Mouse (Mus musculus) ES-E14 (cell line): Measurements from ENCODE around the gene Cacng6. TPM values are rescaled to one million over a fixed set of nuclear protein-coding genes. Genes with fewer than 3 reads are reported as not detected.

Experiments used
- DNase-seq: peaks from one replicate; pipeline ENCODE4 v3.0.0-alpha.2; 2013; ENCODE audit warnings: low read depth, low spot score
- H3K27ac ChIP-seq: 2 replicates; pipeline ENCODE4 v1.5.1; 2012; ENCODE audit warnings: low read depth, mild to moderate bottlenecking, low read length, moderate library complexity, mixed read lengths; ENCODE audit not compliant: poor library complexity, insufficient read depth, severe bottlenecking
- H3K36me3 ChIP-seq: 2 replicates; pipeline ENCODE4 v1.6.1; 2012; ENCODE audit warnings: mild to moderate bottlenecking, low read length, moderate library complexity, mixed read lengths; ENCODE audit not compliant: control insufficient read depth, poor library complexity, insufficient read depth, severe bottlenecking
- H3K4me1 ChIP-seq, 2 experiments: fragments of 150-350 bp in 1 of 2; sonication (generic) in 1 of 2; 2 replicates each; pipeline ENCODE4 v1.6.1; 2012; ENCODE audit warnings: low read length in 2 of 2, mild to moderate bottlenecking in 1 of 2, mixed read lengths in 1 of 2; ENCODE audit not compliant: control insufficient read depth in 2 of 2, insufficient read depth in 2 of 2, poor library complexity in 1 of 2
- H3K4me3 ChIP-seq, 2 experiments: fragments of 150-350 bp in 1 of 2; sonication (generic) in 1 of 2; 2 replicates each; pipeline ENCODE4 v1.5.1; 2012; ENCODE audit warnings: low read length in 2 of 2, low read depth in 1 of 2, mild to moderate bottlenecking in 1 of 2, mixed read lengths in 1 of 2; ENCODE audit not compliant: insufficient read depth in 1 of 2, poor library complexity in 1 of 2, severe bottlenecking in 1 of 2
- H3K9ac ChIP-seq: 2 replicates; pipeline ENCODE4 v1.6.1; 2012; ENCODE audit warnings: low read depth, mild to moderate bottlenecking, low read length, mixed read lengths; ENCODE audit not compliant: poor library complexity, insufficient read depth, severe bottlenecking
- H3K9me3 ChIP-seq: fragments of 150-350 bp; sonication (generic); 2 replicates; pipeline ENCODE4 v1.6.1; 2012; ENCODE audit warnings: low read depth, mild to moderate bottlenecking, low read length; ENCODE audit not compliant: control insufficient read depth, insufficient read depth
- CHD2 ChIP-seq: IDR thresholded peaks from 2 replicates; pipeline ENCODE4 v1.6.1; 2014; ENCODE audit warnings: mild to moderate bottlenecking, low read depth, low read length, inconsistent platforms
- HCFC1 ChIP-seq: IDR thresholded peaks from 2 replicates; pipeline ENCODE4 v1.6.1; 2012; ENCODE audit warnings: low read length, inconsistent platforms, borderline replicate concordance; ENCODE audit not compliant: insufficient read depth
- MAFK ChIP-seq: IDR thresholded peaks from 2 replicates; pipeline ENCODE4 v1.6.1; 2014; ENCODE audit warnings: mild to moderate bottlenecking, low read depth, low read length, inconsistent platforms; ENCODE audit not compliant: insufficient read depth
- ZC3H11A ChIP-seq: IDR thresholded peaks from 2 replicates; pipeline ENCODE4 v1.6.1; 2012; ENCODE audit warnings: low read depth, mild to moderate bottlenecking, inconsistent platforms, low read length, borderline replicate concordance
- ZNF384 ChIP-seq: IDR thresholded peaks from 2 replicates; pipeline ENCODE4 v1.6.1; 2012; ENCODE audit warnings: low read depth, low read length, inconsistent platforms
- in situ Hi-C, 2 experiments: fragments of 600-800 bp; cut with MboI; formaldehyde crosslinking; loops; one replicate each; pipeline ENCODE4 v1.15.1; 2025; ENCODE audit warnings: low sequenced_read_pairs in 2 of 2, inconsistent platforms in 1 of 2; ENCODE audit not compliant: unreplicated experiment in 2 of 2
- total RNA-seq: library from RNA; depleted of rRNA; stranded (reverse); fragments of 300-350 nt; gene quantifications from 2 replicates; pipeline ENCODE4 v1.2.3, GENCODE M21; 2012

Cacng6 gene
- total RNA-seq, 1 experiment = 5.8 TPM

- TF ChIP-seq MAFK (no peak), CHD2 (no peak), HCFC1 (no peak), ZNF384 (no peak), ZC3H11A (no peak)
- DNase-seq = no peak
- in situ Hi-C loops = no loop called here
Observed at GRCm38 (mm10) chr7:3463306-3463705, 39.3 kb downstream of the Cacng6 start.

GRCm38 (mm10) chr7:3468614-3469013 lies 44.6 kb downstream of the Cacng6 start:
- DNase-seq = no peak
- H3K9me3 ChIP-seq = no peaks in the 10 kb centered on the region
- TF ChIP-seq CHD2 (no peak), ZNF384 (no peak), HCFC1 (no peak), MAFK (no peak), ZC3H11A (no peak)
- no peak overlapping the region for H3K9ac ChIP-seq
- in situ Hi-C loops = no loop called here
- no peaks in the 10 kb centered on the region for H3K4me1 ChIP-seq
- no peak overlapping the region for H3K4me3 ChIP-seq
- H3K27ac ChIP-seq = no peak overlapping the region
- H3K36me3 ChIP-seq = no peaks in the 10 kb centered on the region

More at GRCm38 (mm10) chr7:3463306-3463705, 39.3 kb downstream of the Cacng6 start:
- Histone ChIP-seq H3K27ac (no peak overlapping the region), H3K4me3 (no peak overlapping the region), H3K36me3 (no peaks in the 10 kb centered on the region), H3K4me1 (no peaks in the 10 kb centered on the region), H3K9me3 (no peaks in the 10 kb centered on the region), H3K9ac (no peak overlapping the region)

- Histone ChIP-seq H3K27ac (no peak overlapping the region), H3K9ac (no peak overlapping the region), H3K36me3 (no peaks in the 10 kb centered on the region), H3K4me1 (peaks cover 0 to 4% of the 10 kb centered on the region in 2 experiments; a peak in 1 of 4 replicates), H3K4me3 (no peak overlapping the region), H3K9me3 (no peaks in the 10 kb centered on the region)
- TF ChIP-seq ZNF384 = no peak
- no peak for TF ChIP-seq HCFC1
- no peak for TF ChIP-seq MAFK
- no peak for TF ChIP-seq ZC3H11A
- TF ChIP-seq CHD2 = no peak
- in situ Hi-C loops = no loop called here
- DNase-seq = no peak
Observed at GRCm38 (mm10) chr7:3472774-3473173, 48.8 kb downstream of the Cacng6 start.

- H3K9me3 ChIP-seq = no peaks in the 10 kb centered on the region
- H3K4me3 ChIP-seq = peak overlapping the region; percentile 38 to 46
- H3K4me1 ChIP-seq = peaks cover 0 to 4% of the 10 kb centered on the region in 2 experiments; a peak in 1 of 4 replicates
- no peaks in the 10 kb centered on the region for H3K36me3 ChIP-seq
- peak overlapping the region; percentile 71 for H3K27ac ChIP-seq
- TF ChIP-seq MAFK (0 out of 2 replicates have a peak, but pooled peaks have one; percentile 13), CHD2 (no peak)
- peak; percentile 57 for DNase-seq
- peak overlapping the region; percentile 30; the same call in 1 of the 2 replicates for H3K9ac ChIP-seq
- in situ Hi-C loops = no loop called here
Observed at GRCm38 (mm10) chr7:3474291-3475080, 50.5 kb downstream of the Cacng6 start.
